Mouse (Mus musculus) forebrain, embryonic 11.5 days (tissue): ENCODE measurements around the gene Gpr35. TPM values are rescaled to one million over a fixed set of nuclear protein-coding genes. Genes with fewer than 3 reads are reported as not detected.

Experiments
- ATAC-seq: fragments of 200-750 bp; cut with Nextera tagmentation; replicated peaks from 2 replicates; pipeline ENCODE4 v1.8.0; 2017; ENCODE audit warnings: moderate TSS enrichment; ENCODE audit not compliant: low FRiP score
- DNase-seq: peaks from one replicate; pipeline ENCODE4 v3.0.0-alpha.2; 2017; ENCODE audit warnings: low spot score
- H3K27ac ChIP-seq: fragments of 300-500 bp; sonication (generic); 2 replicates; pipeline ENCODE4 v1.5.1; 2014; ENCODE audit warnings: low read depth, low read length
- H3K27me3 ChIP-seq: fragments of 300-500 bp; sonication (generic); 2 replicates; pipeline ENCODE4 v1.6.1; 2014; ENCODE audit warnings: mild to moderate bottlenecking, low read length, mixed read lengths; ENCODE audit not compliant: control insufficient read depth, insufficient read depth
- H3K36me3 ChIP-seq: fragments of 300-500 bp; sonication (generic); 2 replicates; pipeline ENCODE4 v1.6.1; 2014; ENCODE audit warnings: mild to moderate bottlenecking, low read length, moderate library complexity, mixed read lengths; ENCODE audit not compliant: control insufficient read depth, insufficient read depth
- H3K4me1 ChIP-seq: fragments of 300-500 bp; sonication (generic); replicated peaks from 2 replicates; pipeline ENCODE4 v1.6.1; 2014; ENCODE audit warnings: low read length, mixed read lengths; ENCODE audit not compliant: control insufficient read depth, insufficient read depth
- H3K4me2 ChIP-seq: fragments of 300-500 bp; sonication (generic); 2 replicates; pipeline ENCODE4 v1.6.1; 2014; ENCODE audit warnings: low read depth, mild to moderate bottlenecking, low read length, moderate library complexity, mixed read lengths; ENCODE audit not compliant: severe bottlenecking
- H3K4me3 ChIP-seq: fragments of 300-500 bp; sonication (generic); 2 replicates; pipeline ENCODE4 v1.5.1; 2014; ENCODE audit warnings: low read depth, low read length
- H3K9ac ChIP-seq: fragments of 300-500 bp; sonication (generic); 2 replicates; pipeline ENCODE4 v1.6.1; 2014; ENCODE audit warnings: low read length
- H3K9me3 ChIP-seq: fragments of 300-500 bp; sonication (generic); 2 replicates; pipeline ENCODE4 v1.6.1; 2016; ENCODE audit warnings: low read length, mixed read lengths; ENCODE audit not compliant: control insufficient read depth
- WGBS: fragments of 180-500 bp; shearing (Covaris S2); extraction: QIAGEN DNeasy Blood & Tissue Kit; methylation state at CpG from one replicate; pipeline ENCODE4 v1.1.7; 2014; 5-methylcytosine and 5-hydroxymethylcytosine counted together
- polyA plus RNA-seq: library from polyadenylated mRNA; unstranded; fragments of >200 nt; fragmentation: Nextera tagmentation; extraction: Ambion mirVana; gene quantifications from 2 replicates; pipeline ENCODE4 v1.2.1, GENCODE M21; 2014

Gene Gpr35
- 0.16 and 0.40 TPM in 2 replicates for polyA plus RNA-seq

- Histone ChIP-seq H3K4me3 (no peak within 1 kb of the TSS), H3K27ac (no peak within 1 kb of the TSS), H3K4me1 (no peaks in the 10 kb centered on the region), H3K4me2 (no peak within 1 kb of the TSS), H3K9ac (no peak within 1 kb of the TSS), H3K36me3 (no peaks in the 10 kb centered on the region; the same call in 1 of the 2 replicates), H3K27me3 (no peaks in the 10 kb centered on the region), H3K9me3 (no peaks in the 10 kb centered on the region)
- ATAC-seq (no peak), DNase-seq (no peak)
- WGBS: 81% methylated on average over 5 of the region's 5 CpGs
These were observed at the start of gene Gpr35 for GRCm38 (mm10) chr1:92950607-92951006. Gene Gpr35, plus strand, starts transcription at chr1:92950865.

GRCm38 (mm10) chr1:92902786-92903185, 47.9 kb upstream of the Gpr35 start, which contains the start of gene Ankmy1:
Gene Ankmy1, minus strand, starts transcription at chr1:92902906.
- no peak within 1 kb of the TSS for H3K27ac ChIP-seq
- no peaks in the 10 kb centered on the region for H3K36me3 ChIP-seq
- ATAC-seq (peak; percentile 51), DNase-seq (peak; percentile 88)
- H3K4me2 ChIP-seq: peak within 1 kb of the TSS; percentile 48
- H3K9ac ChIP-seq: no peak within 1 kb of the TSS
- H3K4me1 ChIP-seq: peaks cover 4% of the 10 kb centered on the region; the same call in 1 of the 2 replicates
- H3K27me3 ChIP-seq: no peaks in the 10 kb centered on the region
- H3K9me3 ChIP-seq: no peaks in the 10 kb centered on the region
- WGBS: 2% methylated on average over 15 of the region's 15 CpGs
- H3K4me3 ChIP-seq: peak within 1 kb of the TSS; percentile 20

- Histone ChIP-seq H3K4me1 (peaks cover 8% of the 10 kb centered on the region; the same call in 1 of the 2 replicates), H3K4me2 (no peak overlapping the region), H3K36me3 (no peaks in the 10 kb centered on the region), H3K4me3 (no peak overlapping the region), H3K27ac (no peak overlapping the region), H3K27me3 (no peaks in the 10 kb centered on the region), H3K9ac (no peak overlapping the region), H3K9me3 (no peaks in the 10 kb centered on the region)
- DNase-seq (no peak), ATAC-seq (no peak)
- WGBS: 83% methylated on average over 4 of the region's 4 CpGs
These were observed 47.0 kb upstream of the Gpr35 start for GRCm38 (mm10) chr1:92903627-92904026.

- ATAC-seq (no peak), DNase-seq (no peak)
- no peak overlapping the region for H3K4me3 ChIP-seq
- H3K9me3 ChIP-seq: no peaks in the 10 kb centered on the region
- 90% methylated on average over 2 of the region's 2 CpGs for WGBS
- H3K27ac ChIP-seq: no peak overlapping the region
- H3K9ac ChIP-seq: no peak overlapping the region
- no peak overlapping the region for H3K4me2 ChIP-seq
- H3K4me1 ChIP-seq: peaks cover 15% of the 10 kb centered on the region
- no peaks in the 10 kb centered on the region for H3K36me3 ChIP-seq
- no peaks in the 10 kb centered on the region for H3K27me3 ChIP-seq
These were observed 44.9 kb upstream of the Gpr35 start for GRCm38 (mm10) chr1:92905703-92906310.

GRCm38 (mm10) chr1:92906779-92907631, 43.7 kb upstream of the Gpr35 start, which contains the start of gene Dusp28:
Gene Dusp28, plus strand, starts transcription at chr1:92906981.
- Histone ChIP-seq H3K4me2 (peak within 1 kb of the TSS; percentile 81), H3K4me1 (peaks cover 22% of the 10 kb centered on the region), H3K4me3 (peak within 1 kb of the TSS; percentile 71), H3K27ac (peak within 1 kb of the TSS; percentile 62), H3K9ac (peak within 1 kb of the TSS; percentile 75), H3K36me3 (no peaks in the 10 kb centered on the region), H3K27me3 (no peaks in the 10 kb centered on the region), H3K9me3 (no peaks in the 10 kb centered on the region)
- peak; percentile 86 for ATAC-seq
- peak; percentile 93 for DNase-seq
- WGBS: under 1% methylated on average over 81 of the region's 81 CpGs

- no peaks in the 10 kb centered on the region for H3K27me3 ChIP-seq
- H3K4me2 ChIP-seq: peak overlapping the region; percentile 81
- peak overlapping the region; percentile 75 for H3K9ac ChIP-seq
- ATAC-seq (no peak), DNase-seq (no peak)
- peak overlapping the region; percentile 71 for H3K4me3 ChIP-seq
- no peaks in the 10 kb centered on the region for H3K36me3 ChIP-seq
- peaks cover 23% of the 10 kb centered on the region for H3K4me1 ChIP-seq
- H3K27ac ChIP-seq: peak overlapping the region; percentile 62
- 45% methylated on average over 20 of the region's 20 CpGs for WGBS
- H3K9me3 ChIP-seq: no peaks in the 10 kb centered on the region
These were observed 42.9 kb upstream of the Gpr35 start for GRCm38 (mm10) chr1:92907632-92908360.

GRCm38 (mm10) chr1:92908664-92909063, 42.0 kb upstream of the Gpr35 start:
- no peak for ATAC-seq
- no peak for DNase-seq
- WGBS: 89% methylated on average over 3 of the region's 3 CpGs
- Histone ChIP-seq H3K4me2 (no peak overlapping the region), H3K27ac (no peak overlapping the region), H3K27me3 (no peaks in the 10 kb centered on the region), H3K4me3 (no peak overlapping the region), H3K9me3 (no peaks in the 10 kb centered on the region), H3K9ac (no peak overlapping the region), H3K36me3 (no peaks in the 10 kb centered on the region), H3K4me1 (peaks cover 20% of the 10 kb centered on the region)

GRCm38 (mm10) chr1:92909068-92909467, 41.6 kb upstream of the Gpr35 start:
- H3K27me3 ChIP-seq: no peaks in the 10 kb centered on the region
- no peaks in the 10 kb centered on the region for H3K9me3 ChIP-seq
- peaks cover 20% of the 10 kb centered on the region for H3K4me1 ChIP-seq
- peak; percentile 64 for DNase-seq
- ATAC-seq: no peak
- H3K27ac ChIP-seq: no peak overlapping the region
- H3K9ac ChIP-seq: no peak overlapping the region
- no peak overlapping the region for H3K4me2 ChIP-seq
- WGBS: 68% methylated on average over 4 of the region's 4 CpGs
- no peak overlapping the region for H3K4me3 ChIP-seq
- H3K36me3 ChIP-seq: no peaks in the 10 kb centered on the region
